Mouse (Mus musculus) ES-E14 (cell line): Measurements from ENCODE around the gene Pla2g5. TPM values are rescaled to one million over a fixed set of nuclear protein-coding genes. Genes with fewer than 3 reads are reported as not detected.
A peak's percentile ranks its signal among the peaks of the same experiment; 100 is the strongest.

Experiments
- DNase-seq: peaks from one replicate; pipeline ENCODE4 v3.0.0-alpha.2; 2013; ENCODE audit warnings: low read depth, low spot score
- H3K27ac ChIP-seq: 2 replicates; pipeline ENCODE4 v1.5.1; 2012; ENCODE audit warnings: low read depth, mild to moderate bottlenecking, low read length, moderate library complexity, mixed read lengths; ENCODE audit not compliant: poor library complexity, insufficient read depth, severe bottlenecking
- H3K36me3 ChIP-seq: 2 replicates; pipeline ENCODE4 v1.6.1; 2012; ENCODE audit warnings: mild to moderate bottlenecking, low read length, moderate library complexity, mixed read lengths; ENCODE audit not compliant: control insufficient read depth, poor library complexity, insufficient read depth, severe bottlenecking
- H3K4me1 ChIP-seq, 2 experiments: fragments of 150-350 bp in 1 of 2; sonication (generic) in 1 of 2; 2 replicates each; pipeline ENCODE4 v1.6.1; 2012; ENCODE audit warnings: low read length in 2 of 2, mild to moderate bottlenecking in 1 of 2, mixed read lengths in 1 of 2; ENCODE audit not compliant: control insufficient read depth in 2 of 2, insufficient read depth in 2 of 2, poor library complexity in 1 of 2
- H3K4me3 ChIP-seq, 2 experiments: fragments of 150-350 bp in 1 of 2; sonication (generic) in 1 of 2; 2 replicates each; pipeline ENCODE4 v1.5.1; 2012; ENCODE audit warnings: low read length in 2 of 2, low read depth in 1 of 2, mild to moderate bottlenecking in 1 of 2, mixed read lengths in 1 of 2; ENCODE audit not compliant: insufficient read depth in 1 of 2, poor library complexity in 1 of 2, severe bottlenecking in 1 of 2
- H3K9ac ChIP-seq: 2 replicates; pipeline ENCODE4 v1.6.1; 2012; ENCODE audit warnings: low read depth, mild to moderate bottlenecking, low read length, mixed read lengths; ENCODE audit not compliant: poor library complexity, insufficient read depth, severe bottlenecking
- H3K9me3 ChIP-seq: fragments of 150-350 bp; sonication (generic); 2 replicates; pipeline ENCODE4 v1.6.1; 2012; ENCODE audit warnings: low read depth, mild to moderate bottlenecking, low read length; ENCODE audit not compliant: control insufficient read depth, insufficient read depth
- CHD2 ChIP-seq: IDR thresholded peaks from 2 replicates; pipeline ENCODE4 v1.6.1; 2014; ENCODE audit warnings: mild to moderate bottlenecking, low read depth, low read length, inconsistent platforms
- HCFC1 ChIP-seq: IDR thresholded peaks from 2 replicates; pipeline ENCODE4 v1.6.1; 2012; ENCODE audit warnings: low read length, inconsistent platforms, borderline replicate concordance; ENCODE audit not compliant: insufficient read depth
- MAFK ChIP-seq: IDR thresholded peaks from 2 replicates; pipeline ENCODE4 v1.6.1; 2014; ENCODE audit warnings: mild to moderate bottlenecking, low read depth, low read length, inconsistent platforms; ENCODE audit not compliant: insufficient read depth
- ZC3H11A ChIP-seq: IDR thresholded peaks from 2 replicates; pipeline ENCODE4 v1.6.1; 2012; ENCODE audit warnings: low read depth, mild to moderate bottlenecking, inconsistent platforms, low read length, borderline replicate concordance
- ZNF384 ChIP-seq: IDR thresholded peaks from 2 replicates; pipeline ENCODE4 v1.6.1; 2012; ENCODE audit warnings: low read depth, low read length, inconsistent platforms
- in situ Hi-C, 2 experiments: fragments of 600-800 bp; cut with MboI; formaldehyde crosslinking; loops; one replicate each; pipeline ENCODE4 v1.15.1; 2025; ENCODE audit warnings: low sequenced_read_pairs in 2 of 2, inconsistent platforms in 1 of 2; ENCODE audit not compliant: unreplicated experiment in 2 of 2
- total RNA-seq: library from RNA; depleted of rRNA; stranded (reverse); fragments of 300-350 nt; gene quantifications from 2 replicates; pipeline ENCODE4 v1.2.3, GENCODE M21; 2012

The Pla2g5 gene
- total RNA-seq, 1 experiment = 3.7 TPM

GRCm38 (mm10) chr4:138882179-138882578 lies 18.9 kb upstream of the Pla2g5 start:
- peak overlapping the region; percentile 41; the same call in 1 of the 2 replicates for H3K9ac ChIP-seq
- H3K4me1 ChIP-seq = peaks cover 0 to 10% of the 10 kb centered on the region in 2 experiments; a peak in 1 of 4 replicates
- H3K27ac ChIP-seq = no peak overlapping the region
- in situ Hi-C loops = no loop called here
- no peak for DNase-seq
- no peaks in the 10 kb centered on the region for H3K36me3 ChIP-seq
- no peaks in the 10 kb centered on the region for H3K9me3 ChIP-seq
- H3K4me3 ChIP-seq = peak overlapping the region in 1 of 2 experiments; percentile 52; a peak in 2 of 4 replicates
- TF ChIP-seq ZC3H11A = no peak
- no peak for TF ChIP-seq ZNF384
- TF ChIP-seq CHD2 = no peak
- no peak for TF ChIP-seq MAFK
- no peak for TF ChIP-seq HCFC1

- Histone ChIP-seq H3K4me3 (no peak overlapping the region), H3K9me3 (no peaks in the 10 kb centered on the region), H3K9ac (no peak overlapping the region), H3K36me3 (no peaks in the 10 kb centered on the region), H3K4me1 (peaks cover 0 to 10% of the 10 kb centered on the region in 2 experiments; a peak in 1 of 4 replicates), H3K27ac (no peak overlapping the region)
- TF ChIP-seq ZNF384 = no peak
- TF ChIP-seq ZC3H11A = no peak
- in situ Hi-C loops = no loop called here
- no peak for DNase-seq
Observed at GRCm38 (mm10) chr4:138880811-138881584, 17.7 kb upstream of the Pla2g5 start.

GRCm38 (mm10) chr4:138879808-138880207 lies 16.5 kb upstream of the Pla2g5 start:
- Histone ChIP-seq H3K4me3 (no peak overlapping the region), H3K4me1 (peaks cover 0 to 10% of the 10 kb centered on the region in 2 experiments; a peak in 1 of 4 replicates), H3K9me3 (no peaks in the 10 kb centered on the region), H3K27ac (no peak overlapping the region), H3K36me3 (no peaks in the 10 kb centered on the region), H3K9ac (no peak overlapping the region)
- no peak for TF ChIP-seq HCFC1
- no peak for TF ChIP-seq ZNF384
- TF ChIP-seq ZC3H11A = no peak
- no peak for TF ChIP-seq MAFK
- DNase-seq = no peak
- in situ Hi-C loops = no loop called here

- Histone ChIP-seq H3K27ac (no peak overlapping the region), H3K9ac (no peak overlapping the region), H3K36me3 (no peaks in the 10 kb centered on the region), H3K9me3 (no peaks in the 10 kb centered on the region), H3K4me3 (no peak overlapping the region), H3K4me1 (peaks cover 0 to 10% of the 10 kb centered on the region in 2 experiments; a peak in 1 of 4 replicates)
- TF ChIP-seq ZC3H11A = no peak
- TF ChIP-seq MAFK = no peak
- TF ChIP-seq CHD2 = no peak
- no peak for TF ChIP-seq HCFC1
- no peak for TF ChIP-seq ZNF384
- in situ Hi-C loops = no loop called here
- DNase-seq = no peak
Observed at GRCm38 (mm10) chr4:138878783-138879182, 15.5 kb upstream of the Pla2g5 start.
